Mouse (Mus musculus): ENCODE measurements around the gene Arhgap22. TPM values are rescaled to one million over a fixed set of nuclear protein-coding genes. Genes with fewer than 3 reads are reported as not detected.

The Arhgap22 gene
- polyA plus RNA-seq, 1 experiment = 230 TPM

- H3ac ChIP-seq (ENCODE audit: control insufficient read depth, insufficient read length, low read depth) = no peak overlapping the region
- no peaks in the 10 kb centered on the region for H3K79me3 ChIP-seq (ENCODE audit: low read depth)
- H3K4me3 ChIP-seq (ENCODE audit: insufficient read depth, poor library complexity, severe bottlenecking) = no peak overlapping the region
- H3K27me3 ChIP-seq (ENCODE audit: control insufficient read depth, insufficient read depth, insufficient read length) = peaks cover 28% of the 10 kb centered on the region
- H3K36me3 ChIP-seq (ENCODE audit: control insufficient read depth, insufficient read depth) = no peaks in the 10 kb centered on the region
- no peaks in the 10 kb centered on the region for H3K79me2 ChIP-seq (ENCODE audit: control insufficient read depth, insufficient read depth)
- TF ChIP-seq USF1 (IDR thresholded peaks at IDR 0.05; ENCODE audit: low read depth) (no peak), MYOD1 (IDR thresholded peaks at IDR 0.05; ENCODE audit: control insufficient read depth, insufficient read length, low read depth) (no peak), MYOG (IDR thresholded peaks at IDR 0.05; ENCODE audit: control insufficient read depth, extremely low read depth, insufficient read length) (no peak), CTCF (IDR thresholded peaks at IDR 0.05; ENCODE audit: control insufficient read depth, insufficient read depth, insufficient read length) (no peak), CEBPB (IDR thresholded peaks at IDR 0.05; ENCODE audit: low read depth) (no peak), MAX (IDR thresholded peaks at IDR 0.05) (no peak), FOSL1 (IDR thresholded peaks at IDR 0.05; ENCODE audit: insufficient read depth, low read length, poor library complexity, severe bottlenecking) (no peak)
These were observed 20.1 kb upstream of the Arhgap22 start for GRCm38 (mm10) chr14:33193762-33194161.

- no peak for TF ChIP-seq CTCF (IDR thresholded peaks at IDR 0.05; ENCODE audit: control insufficient read depth, insufficient read depth, insufficient read length)
- TF ChIP-seq USF1 (IDR thresholded peaks at IDR 0.05; ENCODE audit: low read depth) = no peak
- TF ChIP-seq FOSL1 (IDR thresholded peaks at IDR 0.05; ENCODE audit: insufficient read depth, low read length, poor library complexity, severe bottlenecking) = no peak
- TF ChIP-seq MYOD1 (IDR thresholded peaks at IDR 0.05; ENCODE audit: control insufficient read depth, insufficient read length, low read depth) = no peak
- Histone ChIP-seq H3K4me3 (ENCODE audit: insufficient read depth, poor library complexity, severe bottlenecking) (no peak overlapping the region), H3K79me2 (ENCODE audit: control insufficient read depth, insufficient read depth) (no peaks in the 10 kb centered on the region), H3K79me3 (ENCODE audit: low read depth) (no peaks in the 10 kb centered on the region), H3ac (ENCODE audit: control insufficient read depth, insufficient read length, low read depth) (no peak overlapping the region), H3K27me3 (ENCODE audit: control insufficient read depth, insufficient read depth, insufficient read length) (peaks cover 25% of the 10 kb centered on the region), H3K36me3 (ENCODE audit: control insufficient read depth, insufficient read depth) (no peaks in the 10 kb centered on the region)
These were observed 19.6 kb upstream of the Arhgap22 start for GRCm38 (mm10) chr14:33194241-33194640.

GRCm38 (mm10) chr14:33202161-33202560 lies 11.7 kb upstream of the Arhgap22 start:
- TF ChIP-seq USF1 (IDR thresholded peaks at IDR 0.05; ENCODE audit: low read depth) = no peak
- no peak for TF ChIP-seq MYOD1 (IDR thresholded peaks at IDR 0.05; ENCODE audit: control insufficient read depth, insufficient read length, low read depth)
- no peak for TF ChIP-seq CTCF (IDR thresholded peaks at IDR 0.05; ENCODE audit: control insufficient read depth, insufficient read depth, insufficient read length)
- TF ChIP-seq FOSL1 (IDR thresholded peaks at IDR 0.05; ENCODE audit: insufficient read depth, low read length, poor library complexity, severe bottlenecking) = no peak
- no peak for TF ChIP-seq MAX (IDR thresholded peaks at IDR 0.05)
- no peak for TF ChIP-seq CEBPB (IDR thresholded peaks at IDR 0.05; ENCODE audit: low read depth)
- TF ChIP-seq MYOG (IDR thresholded peaks at IDR 0.05; ENCODE audit: control insufficient read depth, extremely low read depth, insufficient read length) = no peak
- Histone ChIP-seq H3K27me3 (ENCODE audit: control insufficient read depth, insufficient read depth, insufficient read length) (peaks cover 3% of the 10 kb centered on the region), H3K79me2 (ENCODE audit: control insufficient read depth, insufficient read depth) (no peaks in the 10 kb centered on the region), H3K4me3 (ENCODE audit: insufficient read depth, poor library complexity, severe bottlenecking) (no peak overlapping the region), H3ac (ENCODE audit: control insufficient read depth, insufficient read length, low read depth) (no peak overlapping the region), H3K36me3 (ENCODE audit: control insufficient read depth, insufficient read depth) (no peaks in the 10 kb centered on the region), H3K79me3 (ENCODE audit: low read depth) (no peaks in the 10 kb centered on the region)

GRCm38 (mm10) chr14:33202885-33203284 lies 10.9 kb upstream of the Arhgap22 start:
- no peaks in the 10 kb centered on the region for H3K79me2 ChIP-seq (ENCODE audit: control insufficient read depth, insufficient read depth)
- no peak for TF ChIP-seq USF1 (IDR thresholded peaks at IDR 0.05; ENCODE audit: low read depth)
- TF ChIP-seq MAX (IDR thresholded peaks at IDR 0.05) = no peak
- TF ChIP-seq FOSL1 (IDR thresholded peaks at IDR 0.05; ENCODE audit: insufficient read depth, low read length, poor library complexity, severe bottlenecking) = no peak
- TF ChIP-seq CEBPB (IDR thresholded peaks at IDR 0.05; ENCODE audit: low read depth) = no peak
- TF ChIP-seq MYOD1 (IDR thresholded peaks at IDR 0.05; ENCODE audit: control insufficient read depth, insufficient read length, low read depth) = no peak
- TF ChIP-seq CTCF (IDR thresholded peaks at IDR 0.05; ENCODE audit: control insufficient read depth, insufficient read depth, insufficient read length) = no peak
- TF ChIP-seq MYOG (IDR thresholded peaks at IDR 0.05; ENCODE audit: control insufficient read depth, extremely low read depth, insufficient read length) = no peak

GRCm38 (mm10) chr14:33203777-33204176 lies 10.0 kb upstream of the Arhgap22 start:
- no peak overlapping the region for H3K4me3 ChIP-seq (ENCODE audit: insufficient read depth, poor library complexity, severe bottlenecking)
- no peaks in the 10 kb centered on the region for H3K79me3 ChIP-seq (ENCODE audit: low read depth)
- peaks cover 3% of the 10 kb centered on the region for H3K27me3 ChIP-seq (ENCODE audit: control insufficient read depth, insufficient read depth, insufficient read length)
- no peaks in the 10 kb centered on the region for H3K79me2 ChIP-seq (ENCODE audit: control insufficient read depth, insufficient read depth)
- no peak overlapping the region for H3ac ChIP-seq (ENCODE audit: control insufficient read depth, insufficient read length, low read depth)
- TF ChIP-seq MAX (IDR thresholded peaks at IDR 0.05) = no peak
- H3K36me3 ChIP-seq (ENCODE audit: control insufficient read depth, insufficient read depth) = no peaks in the 10 kb centered on the region

More at GRCm38 (mm10) chr14:33202885-33203284, 10.9 kb upstream of the Arhgap22 start:
- no peak overlapping the region for H3ac ChIP-seq (ENCODE audit: control insufficient read depth, insufficient read length, low read depth)
- H3K36me3 ChIP-seq (ENCODE audit: control insufficient read depth, insufficient read depth) = no peaks in the 10 kb centered on the region
- no peak overlapping the region for H3K4me3 ChIP-seq (ENCODE audit: insufficient read depth, poor library complexity, severe bottlenecking)
- peaks cover 3% of the 10 kb centered on the region for H3K27me3 ChIP-seq (ENCODE audit: control insufficient read depth, insufficient read depth, insufficient read length)
- H3K79me3 ChIP-seq (ENCODE audit: low read depth) = no peaks in the 10 kb centered on the region

GRCm38 (mm10) chr14:33205280-33205965 lies 8.4 kb upstream of the Arhgap22 start:
- H3K27me3 ChIP-seq (ENCODE audit: control insufficient read depth, insufficient read depth, insufficient read length) = peaks cover 3% of the 10 kb centered on the region
- TF ChIP-seq FOSL1 (IDR thresholded peaks at IDR 0.05; ENCODE audit: insufficient read depth, low read length, poor library complexity, severe bottlenecking) (no peak), MAX (IDR thresholded peaks at IDR 0.05) (no peak), MYOG (IDR thresholded peaks at IDR 0.05; ENCODE audit: control insufficient read depth, extremely low read depth, insufficient read length) (no peak), MYOD1 (IDR thresholded peaks at IDR 0.05; ENCODE audit: control insufficient read depth, insufficient read length, low read depth) (no peak), CEBPB (IDR thresholded peaks at IDR 0.05; ENCODE audit: low read depth) (no peak), USF1 (IDR thresholded peaks at IDR 0.05; ENCODE audit: low read depth) (no peak), CTCF (IDR thresholded peaks at IDR 0.05; ENCODE audit: control insufficient read depth, insufficient read depth, insufficient read length) (no peak)
- no peak overlapping the region for H3ac ChIP-seq (ENCODE audit: control insufficient read depth, insufficient read length, low read depth)
- H3K36me3 ChIP-seq (ENCODE audit: control insufficient read depth, insufficient read depth) = no peaks in the 10 kb centered on the region
- H3K79me2 ChIP-seq (ENCODE audit: control insufficient read depth, insufficient read depth) = no peaks in the 10 kb centered on the region
- H3K4me3 ChIP-seq (ENCODE audit: insufficient read depth, poor library complexity, severe bottlenecking) = no peak overlapping the region
- H3K79me3 ChIP-seq (ENCODE audit: low read depth) = no peaks in the 10 kb centered on the region
